Comparison of ENCODE assay signal across 11 mouse cellular contexts in the genomic region with DNA sequence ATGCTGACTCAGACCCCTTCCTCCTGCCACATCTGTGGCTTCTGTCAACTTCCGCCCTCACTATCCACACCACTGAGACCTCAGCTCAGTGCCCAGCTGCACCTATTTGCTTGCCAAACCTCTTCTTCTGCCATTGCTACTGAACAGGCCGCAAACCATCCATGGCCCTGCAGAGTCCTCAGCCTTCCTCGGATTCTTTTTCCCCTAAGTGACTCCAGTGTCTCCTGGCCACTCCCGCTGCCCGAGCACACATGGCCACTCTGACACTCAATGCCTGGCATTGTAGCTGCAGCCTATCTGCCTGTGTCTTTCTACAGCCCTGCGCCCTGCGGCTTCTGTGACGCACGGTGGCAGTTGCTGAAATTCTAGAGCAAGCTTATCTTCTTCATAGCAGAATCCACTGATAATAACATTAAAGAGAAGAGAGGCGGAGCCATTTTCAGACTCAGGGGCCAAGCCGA.
DNase-seq lines count a peak whose midpoint lies in the region; ATAC-seq and TF ChIP-seq lines count a peak whose summit lies in the region.
"Had no signal": no experiment of that assay in that cellular context is flagged by ENCODE, and none has a peak within 500 bp of the region (broad histone marks: within the 10 kb centered on the region; RNA-seq: fewer than 3 reads in every experiment).

No protein-coding gene starts in this region.

- H3K4me2 ChIP-seq in lung, embryonic 14.5 days = no peak overlapping the region

- H3K9ac ChIP-seq in lung, embryonic 14.5 days = no peak overlapping the region

- no peak for ATAC-seq in lung, embryonic 14.5 days (ENCODE audit: insufficient read depth)
- ATAC-seq in megakaryocyte progenitor cell, adult 5-6 weeks (replicated peaks; ENCODE audit: poor library complexity) = peak; percentile 67
- ATAC-seq: forebrain, embryonic 16.5 days; hindbrain, postnatal 0 days had no signal

- H3K4me1 ChIP-seq in lung, embryonic 14.5 days (ENCODE audit: insufficient read depth) = peaks cover 40% of the 10 kb centered on the region
- H3K4me1 ChIP-seq in kidney, adult 2 months (ENCODE audit: control insufficient read depth, insufficient read depth, low read length) = peaks cover 26% of the 10 kb centered on the region

- DNase-seq in lung, embryonic 14.5 days = peak; percentile 44
- DNase-seq in lung, postnatal 10 days = no peak
- DNase-seq in c-Kit-positive CD71-positive TER-119-positive erythroid progenitor cells, embryonic 14.5 days (ENCODE audit: low spot score) = peak; percentile 58
- DNase-seq in heart, postnatal 14 days = peak; percentile 21 to 50
- DNase-seq in left cerebral cortex, adult 18-20 months (ENCODE audit: low spot score in 2 of 2) = no peak
- no peak for DNase-seq in kidney, adult 2 months
- no peak for DNase-seq in thymus, postnatal 4 days

- H3K27ac ChIP-seq in lung, embryonic 14.5 days (ENCODE audit: low read depth) = peak overlapping the region; percentile 95; the same call in 1 of the 2 replicates
- H3K27ac ChIP-seq in kidney, adult 2 months (ENCODE audit: insufficient read depth, low read depth, low read length) = no peak overlapping the region
- H3K27ac ChIP-seq: hindbrain, postnatal 0 days; midbrain, embryonic 10.5 days had no signal

- WGBS in lung, embryonic 14.5 days = 41% methylated on average over 11 of the region's 11 CpGs
- 82% methylated on average over 11 of the region's 11 CpGs for WGBS in kidney, adult 2 months

- H3K36me3 ChIP-seq in lung, embryonic 14.5 days (ENCODE audit: insufficient read depth) = no peaks in the 10 kb centered on the region
- no peaks in the 10 kb centered on the region for H3K36me3 ChIP-seq in kidney, adult 2 months (ENCODE audit: control insufficient read depth, insufficient read depth, low read length)
- H3K36me3 ChIP-seq: midbrain, embryonic 10.5 days had no signal

- no peak overlapping the region for H3K4me3 ChIP-seq in lung, embryonic 14.5 days (ENCODE audit: low read depth, low read length)
- no peak overlapping the region for H3K4me3 ChIP-seq in kidney, adult 2 months (ENCODE audit: insufficient read depth, low read depth, low read length)
- H3K4me3 ChIP-seq: midbrain, embryonic 10.5 days had no signal

- H3K27me3 ChIP-seq in lung, embryonic 14.5 days (ENCODE audit: insufficient read depth, low read length) = no peaks in the 10 kb centered on the region
- no peaks in the 10 kb centered on the region for H3K27me3 ChIP-seq in kidney, adult 2 months (replicated peaks; ENCODE audit: control insufficient read depth, insufficient read depth, low read length)

- no peak for TF ChIP-seq POLR2A in kidney, adult 2 months (IDR thresholded peaks at IDR 0.05; ENCODE audit: low read depth, low read length)

- no peaks in the 10 kb centered on the region for H3K9me3 ChIP-seq in lung, embryonic 14.5 days (ENCODE audit: low read depth, low read length)
- H3K9me3 ChIP-seq: midbrain, embryonic 10.5 days had no signal

- intact Hi-C loops in heart, postnatal 14 days (cut with DNase I) = no loop called here

- no peak for TF ChIP-seq CTCF in lung, embryonic 14.5 days (IDR thresholded peaks at IDR 0.05; ENCODE audit: low read depth)
- no peak for TF ChIP-seq CTCF in kidney, adult 2 months (conservative IDR thresholded peaks at IDR 0.05; ENCODE audit: insufficient read depth, insufficient read length, low read depth, low read length)

Comparison
In these comparisons a context has a peak if more than half of its experiments do, and no peak if none do; other contexts are left out.
1. DNase-seq: peak in lung, embryonic 14.5 days (single experiment), c-Kit-positive CD71-positive TER-119-positive erythroid progenitor cells, embryonic 14.5 days (single experiment) and heart, postnatal 14 days (2 of 2); none in lung, postnatal 10 days (single experiment), left cerebral cortex, adult 18-20 months (0 of 2), kidney, adult 2 months (single experiment) and thymus, postnatal 4 days (single experiment).